In the genomic region with DNA sequence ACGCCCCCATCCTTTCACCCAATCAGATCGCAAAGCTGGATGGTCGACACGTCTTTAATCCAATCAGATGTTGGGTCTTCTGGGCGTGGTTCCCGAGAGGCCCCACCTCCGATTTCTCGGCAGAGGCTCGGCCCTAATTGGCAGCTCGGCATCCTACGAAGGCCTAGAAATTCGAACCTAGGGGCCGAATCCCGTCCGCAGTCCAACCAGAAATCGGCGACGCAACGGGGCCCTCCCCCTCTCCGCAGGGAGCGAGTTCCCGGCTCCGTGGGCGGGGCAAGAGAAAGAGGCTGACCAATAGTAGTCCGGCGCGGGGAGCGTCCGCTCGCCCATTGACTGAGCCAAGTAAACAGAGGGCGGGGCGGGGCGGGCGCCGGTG, we compare ENCODE assay signal across 8 mouse cellular contexts. TPM values are rescaled to one million over a fixed set of nuclear protein-coding genes. Genes with fewer than 3 reads are reported as not detected.
DNase-seq lines count a peak whose midpoint lies in the region; ATAC-seq and TF ChIP-seq lines count a peak whose summit lies in the region.

TSS of gene Grk6 (plus strand) at position 136 of the 379 bp plus-strand sequence.

- DNase-seq in ZHBTc4 (ENCODE audit: low read depth, low spot score), result peak; percentile 99
- peak; percentile 100 for DNase-seq in gastrocnemius, adult 2 months
- peak; percentile 100 for DNase-seq in hindbrain, postnatal 0 days (ENCODE audit: low spot score)
- DNase-seq in left cerebral cortex, adult 2 months (ENCODE audit: extremely low spot score in 1 of 2, low spot score in 2 of 2), result peak; percentile 99 to 100
- peak; percentile 99 for DNase-seq in right cerebral cortex, adult 2 months (ENCODE audit: low spot score in 2 of 2)
- peak; percentile 99 for DNase-seq in urinary bladder, postnatal 14 days (ENCODE audit: low spot score)

- no peaks in the 10 kb centered on the region for H3K27me3 ChIP-seq in hindbrain, postnatal 0 days (ENCODE audit: insufficient read depth, low read length)

- peak within 1 kb of the TSS; percentile 90 for H3K4me2 ChIP-seq in hindbrain, postnatal 0 days (ENCODE audit: low read depth, low read length)

- peak within 1 kb of the TSS; percentile 95 for H3K27ac ChIP-seq in gastrocnemius, adult 2 months
- peak within 1 kb of the TSS; percentile 94 for H3K27ac ChIP-seq in hindbrain, postnatal 0 days
- peak within 1 kb of the TSS; percentile 96 for H3K27ac ChIP-seq in left cerebral cortex, adult 2 months

- intact Hi-C loops in gastrocnemius, adult 2 months (cut with DNase I), result no loop called here
- intact Hi-C loops in left cerebral cortex, adult 2 months (cut with DNase I), result loop anchor here (2.0 kb wide), 1 partner anchor 20 kb away; the partner anchor contains the start of gene Prr7

- under 1% methylated on average over 34 of the region's 35 CpGs for WGBS in hindbrain, postnatal 0 days

- no peak for TF ChIP-seq CTCF in gastrocnemius, adult 2 months (IDR thresholded peaks at IDR 0.05)
- no peak for TF ChIP-seq CTCF in hindbrain, postnatal 0 days (IDR thresholded peaks at IDR 0.05; ENCODE audit: low read depth)
- no peak for TF ChIP-seq CTCF in left cerebral cortex, adult 2 months (IDR thresholded peaks at IDR 0.05)

- H3K9me3 ChIP-seq in hindbrain, postnatal 0 days (ENCODE audit: low read length), result no peaks in the 10 kb centered on the region

- ATAC-seq in common myeloid progenitor, adult 5-6 weeks (replicated peaks; ENCODE audit: low read depth, poor library complexity, severe bottlenecking), result peak; percentile 86
- ATAC-seq in hindbrain, postnatal 0 days, result peak; percentile 97
- ATAC-seq in megakaryocyte, adult 5-6 weeks (ENCODE audit: poor library complexity, severe bottlenecking), result peak; percentile 75

- H3K4me1 ChIP-seq in hindbrain, postnatal 0 days (ENCODE audit: insufficient read depth, low read length), result peaks cover 21% of the 10 kb centered on the region

- peak within 1 kb of the TSS; percentile 98 for H3K4me3 ChIP-seq in gastrocnemius, adult 2 months
- peak within 1 kb of the TSS; percentile 80 for H3K4me3 ChIP-seq in hindbrain, postnatal 0 days (ENCODE audit: low read length)
- H3K4me3 ChIP-seq in left cerebral cortex, adult 2 months, result peak within 1 kb of the TSS; percentile 92

- no peaks in the 10 kb centered on the region for H3K36me3 ChIP-seq in hindbrain, postnatal 0 days (ENCODE audit: insufficient read depth, low read length)

- peak within 1 kb of the TSS; percentile 87 for H3K9ac ChIP-seq in hindbrain, postnatal 0 days (replicated peaks; ENCODE audit: low read length)

RNA-seq across cellular contexts. Expression of gene Grk6, which starts in this region (rescaled TPM):
- 68.9 and 84.5 TPM in 2 replicates for total RNA-seq in common myeloid progenitor, adult 5-6 weeks (2017)
- 1 to 10 TPM; 9.6 to 10.0 TPM for total RNA-seq in gastrocnemius, adult 2 months (2021)
- 72.2 and 72.6 TPM in 2 replicates for total RNA-seq in hindbrain, postnatal 0 days (2014; rRNA removed)
- polyA plus RNA-seq in hindbrain, postnatal 0 days (2015; fragmentation: Nextera tagmentation; extraction: Ambion mirVana), result 34.7 and 35.5 TPM in 2 replicates
- total RNA-seq in left cerebral cortex, adult 2 months (2021), result 10 to 100 TPM; 61.2 to 66.2 TPM
- 87.3 and 89.9 TPM in 2 replicates for total RNA-seq in megakaryocyte, adult 5-6 weeks (2015)
- total RNA-seq in megakaryocyte, adult 5-6 weeks (2017), result 144 and 155 TPM in 2 replicates

Comparison
In these comparisons a context has a peak if more than half of its experiments do, and no peak if none do; other contexts are left out.
1. Peak in every context shown above with its lines: DNase-seq, ATAC-seq, H3K4me3 ChIP-seq and H3K27ac ChIP-seq.